Mouse (Mus musculus) hindbrain, embryonic 16.5 days (tissue): ENCODE data around the gene Col17a1. TPM values are rescaled to one million over a fixed set of nuclear protein-coding genes. Genes with fewer than 3 reads are reported as not detected.

Experiments used
- polyA plus RNA-seq: library from polyadenylated mRNA; unstranded; fragments of >200 nt; fragmentation: Nextera tagmentation; extraction: Ambion mirVana; gene quantifications from 2 replicates; pipeline ENCODE4 v1.2.1, GENCODE M21; 2015

Gene Col17a1
- polyA plus RNA-seq, 1 experiment from 2014 or later: 0.39 TPM

Other genes starting within 250 kb of the Col17a1 start
- 1.8 and 2.2 TPM in 2 replicates for gene Sh3pxd2a, start 227.7 kb downstream of the Col17a1 start, polyA plus RNA-seq
- 28.2 and 32.1 TPM in 2 replicates for gene Stn1, start 154.6 kb downstream of the Col17a1 start, polyA plus RNA-seq
- gene Slk, start 112.4 kb downstream of the Col17a1 start, polyA plus RNA-seq: 5.6 and 5.8 TPM in 2 replicates
- 157 and 163 TPM in 2 replicates for gene Sfr1, start 39.6 kb upstream of the Col17a1 start, polyA plus RNA-seq
- gene Gsto1, start 162.9 kb upstream of the Col17a1 start, polyA plus RNA-seq: 136 and 148 TPM in 2 replicates
- 1.2 and 1.4 TPM in 2 replicates for gene Gsto2, start 173.4 kb upstream of the Col17a1 start, polyA plus RNA-seq
- gene Cfap43, start 227.2 kb upstream of the Col17a1 start, polyA plus RNA-seq: 2.9 and 3.0 TPM in 2 replicates
- gene Itprip, start 227.2 kb upstream of the Col17a1 start, polyA plus RNA-seq: 4.4 and 4.9 TPM in 2 replicates
- gene Cfap58, start 245.6 kb upstream of the Col17a1 start, polyA plus RNA-seq: 0.60 and 0.88 TPM in 2 replicates